Comparison of ENCODE assay signal across 8 mouse cellular contexts in the genomic region with DNA sequence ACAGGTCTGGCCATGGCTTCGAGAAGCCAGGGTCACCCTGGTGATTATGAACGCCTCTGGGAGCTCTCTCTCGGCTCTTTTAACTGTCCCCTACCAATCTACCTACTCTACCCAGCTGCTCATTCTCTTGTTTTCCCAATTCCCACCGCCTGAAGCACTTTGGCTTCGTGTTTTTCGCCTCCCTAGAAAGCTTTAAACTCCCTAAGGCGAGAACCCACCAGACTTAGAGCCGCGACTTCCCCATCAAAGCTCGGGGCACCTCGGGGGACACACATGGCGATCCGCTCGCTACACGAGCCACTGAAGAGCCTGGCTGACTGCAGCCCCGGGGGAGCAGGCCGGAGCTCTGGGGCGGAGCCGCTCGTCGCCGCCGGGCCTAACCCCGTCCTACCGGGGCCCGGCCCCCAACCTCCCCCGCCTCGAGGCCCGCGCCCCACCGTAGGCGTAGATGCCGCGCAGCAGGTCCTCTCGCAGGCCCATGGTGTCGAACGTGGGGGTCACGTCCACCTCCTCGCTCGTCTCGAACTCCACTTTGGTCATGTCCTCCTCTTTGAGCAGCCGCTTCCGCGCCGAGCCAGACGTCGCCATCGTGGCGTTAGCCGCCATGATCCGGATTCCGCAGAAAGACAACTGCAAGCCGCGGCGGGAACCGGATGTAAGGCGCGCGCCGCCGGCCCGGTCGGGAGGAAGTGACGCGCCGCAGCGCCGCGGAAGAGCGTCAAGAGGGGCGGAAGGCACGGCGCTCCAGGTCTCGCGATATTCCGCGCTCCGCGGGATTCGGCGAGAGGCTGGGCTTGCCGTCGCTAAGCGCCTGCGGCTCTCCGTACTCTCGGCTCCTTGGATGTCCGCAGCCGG. TPM values are rescaled to one million over a fixed set of nuclear protein-coding genes. Genes with fewer than 3 reads are reported as not detected.
A peak's percentile ranks its signal among the peaks of the same experiment; 100 is the strongest.
DNase-seq lines count a peak whose midpoint lies in the region; ATAC-seq and TF ChIP-seq lines count a peak whose summit lies in the region.

A gene (minus strand): TSS at position 699 of the 855 bp plus-strand sequence.

- H3K27ac ChIP-seq in bone marrow macrophage, adult 2 months (ENCODE audit: insufficient read depth, low read depth, low read length), result peak within 1 kb of the TSS; percentile 71
- peak within 1 kb of the TSS; percentile 83 for H3K27ac ChIP-seq in embryonic fibroblast, embryonic 13.5 days (ENCODE audit: insufficient read depth, low read length)
- H3K27ac ChIP-seq in kidney, embryonic 14.5 days (ENCODE audit: low read depth, low read length), result peak within 1 kb of the TSS; percentile 80
- peak within 1 kb of the TSS; percentile 89 for H3K27ac ChIP-seq in limb, embryonic 15.5 days

- WGBS in kidney, embryonic 14.5 days, result under 1% methylated on average over 89 of the region's 89 CpGs
- under 1% methylated on average over 89 of the region's 89 CpGs for WGBS in limb, embryonic 15.5 days

- H3K4me2 ChIP-seq in kidney, embryonic 14.5 days (replicated peaks; ENCODE audit: low read depth, low read length), result peak within 1 kb of the TSS; percentile 68
- H3K4me2 ChIP-seq in limb, embryonic 15.5 days, result peak within 1 kb of the TSS; percentile 67

- ATAC-seq in kidney, embryonic 14.5 days (ENCODE audit: low FRiP score, low TSS enrichment), result peak; percentile 95
- peak; percentile 86 for ATAC-seq in limb, embryonic 15.5 days (ENCODE audit: insufficient number of reproducible peaks, low FRiP score, low TSS enrichment, low read depth)

- H3K9me3 ChIP-seq in kidney, embryonic 14.5 days (ENCODE audit: control insufficient read depth, low read length), result no peaks in the 10 kb centered on the region
- no peaks in the 10 kb centered on the region for H3K9me3 ChIP-seq in limb, embryonic 15.5 days

- peaks cover 5% of the 10 kb centered on the region; the same call in 1 of the 2 replicates for H3K4me1 ChIP-seq in bone marrow macrophage, adult 2 months (ENCODE audit: control insufficient read depth, insufficient read depth, low read length)
- 0 out of 2 replicates have a peak, but pooled peaks cover 2% of the 10 kb centered on the region for H3K4me1 ChIP-seq in embryonic fibroblast, embryonic 13.5 days (ENCODE audit: control insufficient read depth, insufficient read depth, low read length)
- H3K4me1 ChIP-seq in kidney, embryonic 14.5 days (ENCODE audit: control insufficient read depth, insufficient read depth, low read length), result peaks cover 5% of the 10 kb centered on the region
- H3K4me1 ChIP-seq in limb, embryonic 15.5 days, result peaks cover 15% of the 10 kb centered on the region

- no peaks in the 10 kb centered on the region for H3K27me3 ChIP-seq in kidney, embryonic 14.5 days (ENCODE audit: control insufficient read depth, insufficient read depth, low read length)
- 0 out of 2 replicates have a peak, but pooled peaks cover under 1% of the 10 kb centered on the region for H3K27me3 ChIP-seq in limb, embryonic 15.5 days

- H3K9ac ChIP-seq in kidney, embryonic 14.5 days (ENCODE audit: low read depth, low read length), result peak within 1 kb of the TSS; percentile 98
- H3K9ac ChIP-seq in limb, embryonic 15.5 days, result peak within 1 kb of the TSS; percentile 99

- no peak for TF ChIP-seq POLR2A in bone marrow macrophage, adult 2 months (IDR thresholded peaks at IDR 0.05; ENCODE audit: borderline replicate concordance, low read depth, low read length)
- TF ChIP-seq POLR2A in embryonic fibroblast, embryonic 13.5 days (IDR thresholded peaks at IDR 0.05; ENCODE audit: low read depth, low read length), result peak; percentile 73

- H3K4me3 ChIP-seq in bone marrow macrophage, adult 2 months (ENCODE audit: insufficient read depth, low read length), result peak within 1 kb of the TSS; percentile 99
- peak within 1 kb of the TSS; percentile 99 for H3K4me3 ChIP-seq in embryonic fibroblast, embryonic 13.5 days (ENCODE audit: insufficient read depth, low read length)
- H3K4me3 ChIP-seq in kidney, embryonic 14.5 days (ENCODE audit: low read length), result peak within 1 kb of the TSS; percentile 92
- H3K4me3 ChIP-seq in limb, embryonic 15.5 days, result peak within 1 kb of the TSS; percentile 100

- peak; percentile 98 for DNase-seq in A20 (ENCODE audit: low read depth, low spot score)
- DNase-seq in heart, adult 9 months (ENCODE audit: low spot score in 2 of 2), result peak; percentile 86 to 92
- peak; percentile 81 to 94 for DNase-seq in monocyte, adult 2 months (ENCODE audit: low read depth in 1 of 2, low spot score in 2 of 2)
- DNase-seq in spleen, postnatal 36 days (ENCODE audit: low spot score in 2 of 2), result peak; percentile 93 to 94

- no peak for TF ChIP-seq CTCF in bone marrow macrophage, adult 2 months (IDR thresholded peaks at IDR 0.05; ENCODE audit: low read depth, low read length)
- TF ChIP-seq CTCF in embryonic fibroblast, embryonic 13.5 days (IDR thresholded peaks at IDR 0.05; ENCODE audit: borderline replicate concordance, insufficient read depth, low read length), result no peak

- H3K36me3 ChIP-seq in kidney, embryonic 14.5 days (ENCODE audit: control insufficient read depth, insufficient read depth, low read length), result peaks cover 36% of the 10 kb centered on the region
- peaks cover 36% of the 10 kb centered on the region for H3K36me3 ChIP-seq in limb, embryonic 15.5 days

RNA-seq across cellular contexts. Expression of the gene that starts here (rescaled TPM):
- 105 and 120 TPM in 2 replicates for polyA plus RNA-seq in bone marrow macrophage, adult 2 months (2012; ENCODE audit: insufficient read depth, insufficient read length, missing spikeins)
- polyA plus RNA-seq in embryonic fibroblast, embryonic 13.5 days (2011; ENCODE audit: insufficient read length, low read depth, missing spikeins), result 144 and 153 TPM in 2 replicates
- polyA plus RNA-seq in kidney, embryonic 14.5 days (2014; fragmentation: Nextera tagmentation; extraction: Ambion mirVana), result 362 and 419 TPM in 2 replicates
- 314 and 316 TPM in 2 replicates for polyA plus RNA-seq in limb, embryonic 15.5 days (2015; fragmentation: Nextera tagmentation; extraction: Ambion mirVana)

Comparison
In these comparisons a context has a peak if more than half of its experiments do, and no peak if none do; other contexts are left out.
1. Peak in every context shown above with its lines: DNase-seq, ATAC-seq, H3K4me3 ChIP-seq and H3K27ac ChIP-seq.